Mouse (Mus musculus): Measurements from ENCODE around the gene Hbs1l. TPM values are rescaled to one million over a fixed set of nuclear protein-coding genes. Genes with fewer than 3 reads are reported as not detected.
A peak's percentile ranks its signal among the peaks of the same experiment; 100 is the strongest.

Hbs1l gene
- polyA plus RNA-seq, 1 experiment from 2014 or later = 77.0 TPM

GRCm38 (mm10) chr10:21313732-21314131 is 18.0 kb downstream of the Hbs1l start:
- no peak overlapping the region for H3K4me2 ChIP-seq
- peaks cover 22% of the 10 kb centered on the region for H3K36me3 ChIP-seq
- no peak overlapping the region for H3K4me3 ChIP-seq
- H3K9ac ChIP-seq = no peak overlapping the region
- no peak overlapping the region for H3K27ac ChIP-seq (ENCODE audit: poor library complexity, severe bottlenecking)
- no peaks in the 10 kb centered on the region for H3K4me1 ChIP-seq (replicated peaks)
- ATAC-seq (ENCODE audit: insufficient number of reproducible peaks, low FRiP score) = no peak
- no peaks in the 10 kb centered on the region for H3K9me3 ChIP-seq (replicated peaks)
- 89% methylated on average over 4 of the region's 4 CpGs for WGBS
- H3K27me3 ChIP-seq (replicated peaks) = no peaks in the 10 kb centered on the region

GRCm38 (mm10) chr10:21316123-21316522 is 20.3 kb downstream of the Hbs1l start:
- peaks cover 22% of the 10 kb centered on the region for H3K36me3 ChIP-seq
- no peak overlapping the region for H3K4me2 ChIP-seq
- H3K9ac ChIP-seq = no peak overlapping the region
- no peak for ATAC-seq (ENCODE audit: insufficient number of reproducible peaks, low FRiP score)
- no peaks in the 10 kb centered on the region for H3K9me3 ChIP-seq (replicated peaks)
- H3K27me3 ChIP-seq (replicated peaks) = no peaks in the 10 kb centered on the region
- no peak overlapping the region for H3K4me3 ChIP-seq
- no peaks in the 10 kb centered on the region for H3K4me1 ChIP-seq (replicated peaks)
- no peak overlapping the region for H3K27ac ChIP-seq (ENCODE audit: poor library complexity, severe bottlenecking)
- WGBS = 92% methylated on average over 1 of the region's 1 CpGs

GRCm38 (mm10) chr10:21318250-21318649 is 22.5 kb downstream of the Hbs1l start:
- 86% methylated on average over 4 of the region's 4 CpGs for WGBS
- no peak for ATAC-seq (ENCODE audit: insufficient number of reproducible peaks, low FRiP score)
- Histone ChIP-seq H3K36me3 (peaks cover 22% of the 10 kb centered on the region), H3K4me1 (replicated peaks) (no peaks in the 10 kb centered on the region), H3K9ac (no peak overlapping the region), H3K27ac (ENCODE audit: poor library complexity, severe bottlenecking) (no peak overlapping the region), H3K4me3 (no peak overlapping the region), H3K4me2 (no peak overlapping the region), H3K27me3 (replicated peaks) (no peaks in the 10 kb centered on the region), H3K9me3 (replicated peaks) (no peaks in the 10 kb centered on the region)

- H3K4me2 ChIP-seq = no peak overlapping the region
- no peak for ATAC-seq (ENCODE audit: insufficient number of reproducible peaks, low FRiP score)
- 94% methylated on average over 1 of the region's 1 CpGs for WGBS
- no peak overlapping the region for H3K9ac ChIP-seq
- H3K27me3 ChIP-seq (replicated peaks) = no peaks in the 10 kb centered on the region
- no peaks in the 10 kb centered on the region for H3K9me3 ChIP-seq (replicated peaks)
- H3K4me3 ChIP-seq = no peak overlapping the region
- H3K36me3 ChIP-seq = peaks cover 19% of the 10 kb centered on the region
- H3K4me1 ChIP-seq (replicated peaks) = no peaks in the 10 kb centered on the region
- H3K27ac ChIP-seq (ENCODE audit: poor library complexity, severe bottlenecking) = no peak overlapping the region
Observed at GRCm38 (mm10) chr10:21318996-21319395, 23.2 kb downstream of the Hbs1l start.

GRCm38 (mm10) chr10:21320601-21321000 is 24.8 kb downstream of the Hbs1l start:
- ATAC-seq (ENCODE audit: insufficient number of reproducible peaks, low FRiP score) = no peak
- 82% methylated on average over 6 of the region's 6 CpGs for WGBS
- Histone ChIP-seq H3K4me2 (no peak overlapping the region), H3K9ac (no peak overlapping the region), H3K36me3 (peaks cover 17% of the 10 kb centered on the region), H3K4me1 (replicated peaks) (no peaks in the 10 kb centered on the region), H3K27ac (ENCODE audit: poor library complexity, severe bottlenecking) (no peak overlapping the region), H3K9me3 (replicated peaks) (no peaks in the 10 kb centered on the region), H3K27me3 (replicated peaks) (no peaks in the 10 kb centered on the region), H3K4me3 (no peak overlapping the region)

- WGBS = 85% methylated on average over 6 of the region's 6 CpGs
- H3K4me3 ChIP-seq = no peak overlapping the region
- peaks cover 9% of the 10 kb centered on the region for H3K36me3 ChIP-seq
- no peaks in the 10 kb centered on the region for H3K27me3 ChIP-seq (replicated peaks)
- H3K9me3 ChIP-seq (replicated peaks) = no peaks in the 10 kb centered on the region
- no peak overlapping the region for H3K9ac ChIP-seq
- peaks cover 9% of the 10 kb centered on the region for H3K4me1 ChIP-seq (replicated peaks)
- H3K4me2 ChIP-seq = no peak overlapping the region
- no peak for ATAC-seq (ENCODE audit: insufficient number of reproducible peaks, low FRiP score)
- no peak overlapping the region for H3K27ac ChIP-seq (ENCODE audit: poor library complexity, severe bottlenecking)
Observed at GRCm38 (mm10) chr10:21326352-21326751, 30.6 kb downstream of the Hbs1l start.

GRCm38 (mm10) chr10:21327605-21328135 is 31.9 kb downstream of the Hbs1l start:
- WGBS = 47% methylated on average over 7 of the region's 7 CpGs
- no peak overlapping the region for H3K4me2 ChIP-seq

GRCm38 (mm10) chr10:21334349-21335105 is 38.7 kb downstream of the Hbs1l start:
- WGBS = 55% methylated on average over 7 of the region's 7 CpGs

More at GRCm38 (mm10) chr10:21327605-21328135, 31.9 kb downstream of the Hbs1l start:
- Histone ChIP-seq H3K9ac (no peak overlapping the region), H3K9me3 (replicated peaks) (no peaks in the 10 kb centered on the region), H3K27me3 (replicated peaks) (no peaks in the 10 kb centered on the region), H3K27ac (ENCODE audit: poor library complexity, severe bottlenecking) (peak overlapping the region; percentile 19), H3K36me3 (peaks cover 11% of the 10 kb centered on the region), H3K4me3 (no peak overlapping the region), H3K4me1 (replicated peaks) (peaks cover 9% of the 10 kb centered on the region)
- ATAC-seq (ENCODE audit: insufficient number of reproducible peaks, low FRiP score) = no peak

GRCm38 (mm10) chr10:21335534-21335933 is 39.8 kb downstream of the Hbs1l start:
- WGBS = 90% methylated on average over 5 of the region's 5 CpGs
- no peak overlapping the region for H3K4me2 ChIP-seq
- peaks cover 5% of the 10 kb centered on the region for H3K9me3 ChIP-seq (replicated peaks)
- no peak for ATAC-seq (ENCODE audit: insufficient number of reproducible peaks, low FRiP score)
- H3K4me3 ChIP-seq = no peak overlapping the region
- peaks cover 46% of the 10 kb centered on the region for H3K36me3 ChIP-seq
- H3K27ac ChIP-seq (ENCODE audit: poor library complexity, severe bottlenecking) = no peak overlapping the region
- no peak overlapping the region for H3K9ac ChIP-seq
- H3K4me1 ChIP-seq (replicated peaks) = peaks cover 4% of the 10 kb centered on the region; the same call in 1 of the 2 replicates
- no peaks in the 10 kb centered on the region for H3K27me3 ChIP-seq (replicated peaks)

More at GRCm38 (mm10) chr10:21334349-21335105, 38.7 kb downstream of the Hbs1l start:
- no peak overlapping the region for H3K4me3 ChIP-seq
- no peak overlapping the region for H3K27ac ChIP-seq (ENCODE audit: poor library complexity, severe bottlenecking)
- peaks cover 42% of the 10 kb centered on the region for H3K36me3 ChIP-seq
- H3K27me3 ChIP-seq (replicated peaks) = no peaks in the 10 kb centered on the region
- no peak overlapping the region for H3K4me2 ChIP-seq
- peaks cover 4% of the 10 kb centered on the region; the same call in 1 of the 2 replicates for H3K4me1 ChIP-seq (replicated peaks)
- peak; percentile 57; the same call in 1 of the 2 replicates for ATAC-seq (ENCODE audit: insufficient number of reproducible peaks, low FRiP score)
- no peak overlapping the region for H3K9ac ChIP-seq
- peaks cover 5% of the 10 kb centered on the region for H3K9me3 ChIP-seq (replicated peaks)

GRCm38 (mm10) chr10:21337191-21337590 is 41.4 kb downstream of the Hbs1l start:
- Histone ChIP-seq H3K36me3 (peaks cover 51% of the 10 kb centered on the region), H3K4me2 (no peak overlapping the region), H3K9ac (no peak overlapping the region), H3K9me3 (replicated peaks) (peaks cover 5% of the 10 kb centered on the region), H3K27ac (ENCODE audit: poor library complexity, severe bottlenecking) (no peak overlapping the region), H3K4me1 (replicated peaks) (peaks cover 4% of the 10 kb centered on the region; the same call in 1 of the 2 replicates), H3K4me3 (no peak overlapping the region), H3K27me3 (replicated peaks) (no peaks in the 10 kb centered on the region)
- 69% methylated on average over 2 of the region's 2 CpGs for WGBS
- no peak for ATAC-seq (ENCODE audit: insufficient number of reproducible peaks, low FRiP score)

GRCm38 (mm10) chr10:21341706-21342105 is 45.9 kb downstream of the Hbs1l start:
- no peak for ATAC-seq (ENCODE audit: insufficient number of reproducible peaks, low FRiP score)
- peaks cover 64% of the 10 kb centered on the region for H3K36me3 ChIP-seq
- no peaks in the 10 kb centered on the region for H3K4me1 ChIP-seq (replicated peaks)
- H3K9ac ChIP-seq = no peak overlapping the region
- no peaks in the 10 kb centered on the region for H3K27me3 ChIP-seq (replicated peaks)
- WGBS = 85% methylated on average over 14 of the region's 14 CpGs
- no peak overlapping the region for H3K4me3 ChIP-seq
- H3K9me3 ChIP-seq (replicated peaks) = peaks cover 5% of the 10 kb centered on the region
- no peak overlapping the region for H3K4me2 ChIP-seq
- H3K27ac ChIP-seq (ENCODE audit: poor library complexity, severe bottlenecking) = no peak overlapping the region
